Mouse (Mus musculus) G1E-ER4 (cell line): ENCODE measurements around the gene Gm20816. TPM values are rescaled to one million over a fixed set of nuclear protein-coding genes. Genes with fewer than 3 reads are reported as not detected.
"Not testable (repeated sequence)": the region's sequence is repeated elsewhere in the genome, so short reads cannot be mapped to it uniquely, and the experiment has no call there.

Experiments used
- GATA1 ChIP-seq: IDR thresholded peaks from one replicate; pipeline ENCODE4 v1.8.0; 2012; ENCODE audit warnings: low read length, inconsistent platforms
- polyA plus RNA-seq: library from polyadenylated mRNA; stranded (reverse); fragments of >175 nt; gene quantifications from 2 replicates; pipeline ENCODE4 v1.2.3, GENCODE M21; 2012

Gene Gm20816
- polyA plus RNA-seq = not detected in 2 replicates

DNA sequence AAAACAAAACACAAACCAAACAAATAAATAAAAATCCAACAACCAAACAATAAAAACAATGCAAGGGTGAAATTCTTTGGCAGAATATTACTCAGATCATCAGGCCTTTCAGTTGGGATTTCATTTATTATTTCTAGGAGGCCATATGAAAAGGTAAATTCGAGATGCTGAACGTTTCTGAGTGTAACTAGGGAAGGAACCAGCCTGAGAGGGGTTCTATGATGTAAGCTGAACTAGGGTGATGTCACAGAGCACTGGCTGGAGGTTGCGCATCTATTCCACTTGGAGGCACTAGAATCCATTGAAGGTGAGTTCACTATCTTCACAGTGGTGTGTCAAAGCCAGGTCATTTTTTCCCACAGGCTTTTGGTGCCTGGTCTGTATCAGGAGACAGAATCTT lies at the start of gene Gm20816:
TSS of gene Gm20816 (plus strand) at position 301 of the 400 bp plus-strand sequence.
- not testable (repeated sequence) for TF ChIP-seq GATA1

Other genes with a start within 250 kb of the Gm20816 start
- gene Gm20937, start 243.1 kb upstream of the Gm20816 start, polyA plus RNA-seq = not detected in 2 replicates